Mouse (Mus musculus) C2C12 (cell line): ENCODE measurements at regions not wholly inside any gene's neighbourhood (a gene's known extent, or its start where the extent isn't known, plus 50 kb on each side); places are given as distances from the start of the nearest gene placed in this dataset.

Source experiments
- CEBPB ChIP-seq: IDR thresholded peaks from one replicate; pipeline ENCODE4 v1.6.1; 2011; ENCODE audit warnings: low read depth, mild to moderate bottlenecking, control low read depth, moderate library complexity
- CTCF ChIP-seq: IDR thresholded peaks from one replicate; pipeline ENCODE4 v1.5.1; 2011; ENCODE audit not compliant: control insufficient read depth, insufficient read depth, insufficient read length
- MAX ChIP-seq: IDR thresholded peaks from one replicate; pipeline ENCODE4 v1.6.1; 2011; ENCODE audit warnings: mild to moderate bottlenecking, control low read depth
- USF1 ChIP-seq: IDR thresholded peaks from one replicate; pipeline ENCODE4 v1.6.1; 2011; ENCODE audit warnings: low read depth, mild to moderate bottlenecking, control low read depth, moderate library complexity

DNA sequence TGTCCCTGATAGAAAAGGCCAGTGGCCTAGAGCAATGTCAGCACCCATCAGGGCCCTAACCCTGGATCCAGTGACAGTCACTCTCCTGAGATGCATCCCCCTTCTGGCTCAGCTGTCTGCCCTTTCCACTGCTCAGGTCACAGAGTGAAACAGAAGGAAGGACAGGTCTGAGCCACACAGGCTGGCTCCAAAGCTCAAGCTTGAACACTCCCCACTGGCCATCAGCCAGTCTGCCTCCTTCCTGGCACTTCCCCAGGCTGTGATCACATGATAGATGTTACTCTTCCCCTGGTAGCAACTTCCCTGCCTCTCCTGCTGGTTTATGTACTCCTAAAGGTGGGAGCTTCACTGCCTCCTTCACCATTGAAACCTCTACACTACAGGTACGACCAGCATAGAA is 66.8 kb upstream of the Srsf6 start:
- TF ChIP-seq USF1 (no peak), CTCF (no peak), MAX (no peak), CEBPB (no peak)
